Comparison of ENCODE assay signal across 24 mouse cellular contexts in the genomic region with DNA sequence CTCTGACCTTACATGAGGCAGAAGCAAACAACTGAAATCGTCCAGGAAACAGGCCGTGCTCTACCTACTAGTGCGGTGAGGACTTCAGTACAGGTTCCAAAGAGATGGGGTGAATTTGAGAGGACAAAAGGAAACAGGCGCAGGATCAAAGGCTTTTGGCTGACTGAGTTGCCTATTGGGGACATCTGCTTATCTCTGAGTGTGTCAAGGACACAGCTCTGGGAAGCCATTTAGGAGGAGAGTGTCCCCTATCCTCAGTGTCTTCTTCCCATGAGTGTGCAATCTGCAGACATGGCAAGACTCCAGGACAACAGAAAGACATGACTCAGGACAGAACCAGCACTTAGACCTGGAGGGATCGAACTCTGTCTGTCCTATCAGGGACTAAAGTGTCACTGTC. TPM values are rescaled to one million over a fixed set of nuclear protein-coding genes. Genes with fewer than 3 reads are reported as not detected.
"Had no signal": no experiment of that assay in that cellular context is flagged by ENCODE, and none has a peak within 500 bp of the region (broad histone marks: within the 10 kb centered on the region; RNA-seq: fewer than 3 reads in every experiment).

No protein-coding gene starts in this region.

- DNase-seq: kidney, postnatal 10 days; layer of hippocampus, postnatal 36 days; liver, embryonic 13.5 days; lung, adult 2 months; lung, postnatal 14 days; retina, postnatal 1 day; right cerebral cortex, postnatal 25 days; spleen, adult 18-20 months; thymus, postnatal 25 days had no signal

- H3K4me3 ChIP-seq: kidney, embryonic 15.5 days; left cerebral cortex, adult 2 months; liver, embryonic 13.5 days; midbrain, embryonic 12.5 days; midbrain, embryonic 15.5 days; neural tube, embryonic 13.5 days; stomach, embryonic 15.5 days had no signal

- H3K36me3 ChIP-seq: kidney, embryonic 15.5 days; liver, embryonic 13.5 days; midbrain, embryonic 12.5 days; midbrain, embryonic 15.5 days; neural tube, embryonic 13.5 days; stomach, embryonic 15.5 days had no signal

- H3K27ac ChIP-seq: kidney, embryonic 15.5 days; left cerebral cortex, adult 2 months; liver, embryonic 13.5 days; midbrain, embryonic 12.5 days; midbrain, embryonic 15.5 days; neural tube, embryonic 13.5 days; stomach, embryonic 15.5 days had no signal

- H3K4me2 ChIP-seq: liver, embryonic 13.5 days; midbrain, embryonic 12.5 days; midbrain, embryonic 15.5 days; neural tube, embryonic 13.5 days; stomach, embryonic 15.5 days had no signal

- H3K9ac ChIP-seq: kidney, embryonic 15.5 days; liver, embryonic 13.5 days; midbrain, embryonic 12.5 days; midbrain, embryonic 15.5 days; neural tube, embryonic 13.5 days; stomach, embryonic 15.5 days had no signal

- H3K4me1 ChIP-seq: midbrain, embryonic 12.5 days; midbrain, embryonic 15.5 days; neural tube, embryonic 13.5 days had no signal

- H3K9me3 ChIP-seq: kidney, embryonic 15.5 days; liver, embryonic 13.5 days; midbrain, embryonic 12.5 days; midbrain, embryonic 15.5 days; neural tube, embryonic 13.5 days; stomach, embryonic 15.5 days had no signal

- H3K27me3 ChIP-seq: kidney, embryonic 15.5 days; liver, embryonic 13.5 days; midbrain, embryonic 12.5 days; midbrain, embryonic 15.5 days; neural tube, embryonic 13.5 days; stomach, embryonic 15.5 days had no signal

- ATAC-seq: midbrain, embryonic 15.5 days had no signal

RNA-seq across cellular contexts. Expression of a gene that starts 1.8 kb away (rescaled TPM):
- total RNA-seq: neutrophil, adult 5-6 weeks had no signal

RNA-seq across cellular contexts. Expression of a gene that starts 15.4 kb away (rescaled TPM):
- total RNA-seq: layer of hippocampus, adult 8-10 months; layer of hippocampus, postnatal 10 days; layer of hippocampus, postnatal 36 days; left cerebral cortex, adult 2 months; left cerebral cortex, postnatal 10 days; left cerebral cortex, postnatal 36 days; megakaryocyte progenitor cell, adult 5-6 weeks; megakaryocyte-erythroid progenitor cell, adult 5-6 weeks; neutrophil, adult 5-6 weeks had no signal
- polyA plus RNA-seq: limb, embryonic 11.5 days; limb, embryonic 14.5 days; midbrain, embryonic 12.5 days; neural tube, embryonic 13.5 days had no signal

RNA-seq across cellular contexts. Expression of a gene that starts 40.9 kb away (rescaled TPM):
- total RNA-seq: megakaryocyte-erythroid progenitor cell, adult 5-6 weeks; neutrophil, adult 5-6 weeks had no signal

RNA-seq across cellular contexts. Expression of a gene that starts 52.9 kb away (rescaled TPM):
- total RNA-seq: neutrophil, adult 5-6 weeks had no signal
